ENCODE assay signal across 14 mouse cellular contexts in genomic region chr9:14585702-14586101, GRCm38 (mm10). TPM values are rescaled to one million over a fixed set of nuclear protein-coding genes. Genes with fewer than 3 reads are reported as not detected.
DNase-seq lines count a peak whose midpoint lies in the region; ATAC-seq and TF ChIP-seq lines count a peak whose summit lies in the region.
"Had no signal": no experiment of that assay in that cellular context is flagged by ENCODE, and none has a peak within 500 bp of the region (broad histone marks: within the 10 kb centered on the region; RNA-seq: fewer than 3 reads in every experiment).

No protein-coding gene starts in this region.

- ATAC-seq in lung, embryonic 14.5 days (ENCODE audit: insufficient read depth), result peak; percentile 54; the same call in 1 of the 2 replicates
- peak; percentile 63; the same call in 1 of the 2 replicates for ATAC-seq in embryonic facial prominence, embryonic 13.5 days (ENCODE audit: insufficient number of reproducible peaks, insufficient read depth, low FRiP score, low TSS enrichment, low read depth)

- no peak overlapping the region for H3K27ac ChIP-seq in lung, embryonic 14.5 days (ENCODE audit: low read depth)
- no peak overlapping the region for H3K27ac ChIP-seq in embryonic facial prominence, embryonic 13.5 days
- H3K27ac ChIP-seq in cerebellum, adult 2 months (ENCODE audit: insufficient read depth, low read length), result no peak overlapping the region
- H3K27ac ChIP-seq: heart, adult 2 months; midbrain, embryonic 12.5 days had no signal

- peak; percentile 44 for DNase-seq in lung, embryonic 14.5 days
- no peak for DNase-seq in lung, postnatal 25 days (ENCODE audit: low spot score)
- DNase-seq in R1 (ENCODE audit: low read depth, low spot score) (peak; percentile 43), MN1 (ENCODE audit: low spot score) (no peak)
- no peak for DNase-seq in cerebellum, adult 2 months
- DNase-seq: cerebellum, adult 9-10 months; heart, adult 2 months; kidney, adult 18-20 months; layer of hippocampus, postnatal 36 days; liver; spleen, adult 18-20 months had no signal

- peaks cover 20% of the 10 kb centered on the region for H3K36me3 ChIP-seq in lung, embryonic 14.5 days (ENCODE audit: insufficient read depth)
- peaks cover 42% of the 10 kb centered on the region for H3K36me3 ChIP-seq in embryonic facial prominence, embryonic 13.5 days
- H3K36me3 ChIP-seq in myocyte (ENCODE audit: control insufficient read depth, insufficient read depth), result peaks cover 9% of the 10 kb centered on the region

- H3K4me2 ChIP-seq in lung, embryonic 14.5 days, result no peak overlapping the region
- H3K4me2 ChIP-seq in embryonic facial prominence, embryonic 13.5 days, result no peak overlapping the region
- peak overlapping the region; percentile 62 for H3K4me2 ChIP-seq in myocyte (ENCODE audit: low read depth)
- H3K4me2 ChIP-seq: midbrain, embryonic 12.5 days had no signal

- no peak overlapping the region for H3ac ChIP-seq in myocyte (ENCODE audit: control insufficient read depth, insufficient read length)

- no peak overlapping the region for H3K4me3 ChIP-seq in lung, embryonic 14.5 days (ENCODE audit: low read depth, low read length)
- H3K4me3 ChIP-seq in embryonic facial prominence, embryonic 13.5 days, result no peak overlapping the region
- H3K4me3 ChIP-seq in myocyte, result no peak overlapping the region
- H3K4me3 ChIP-seq in cerebellum, adult 2 months (replicated peaks; ENCODE audit: insufficient read depth, low read depth, low read length), result no peak overlapping the region
- H3K4me3 ChIP-seq: heart, adult 2 months; midbrain, embryonic 12.5 days had no signal

- no peaks in the 10 kb centered on the region for H3K9me3 ChIP-seq in lung, embryonic 14.5 days (ENCODE audit: low read depth, low read length)
- H3K9me3 ChIP-seq in embryonic facial prominence, embryonic 13.5 days, result no peaks in the 10 kb centered on the region
- H3K9me3 ChIP-seq: midbrain, embryonic 12.5 days had no signal

- H3K27me3 ChIP-seq in lung, embryonic 14.5 days (ENCODE audit: insufficient read depth, low read length), result no peaks in the 10 kb centered on the region
- no peaks in the 10 kb centered on the region for H3K27me3 ChIP-seq in embryonic facial prominence, embryonic 13.5 days
- H3K27me3 ChIP-seq in myocyte (ENCODE audit: control insufficient read depth, insufficient read depth, insufficient read length), result no peaks in the 10 kb centered on the region
- no peaks in the 10 kb centered on the region for H3K27me3 ChIP-seq in cerebellum, adult 2 months (ENCODE audit: control insufficient read depth, insufficient read depth, low read length)
- H3K27me3 ChIP-seq: midbrain, embryonic 12.5 days had no signal

- 27% methylated on average over 1 of the region's 1 CpGs for WGBS in lung, embryonic 14.5 days
- WGBS in embryonic facial prominence, embryonic 13.5 days, result 13% methylated on average over 1 of the region's 1 CpGs
- 86% methylated on average over 1 of the region's 1 CpGs for WGBS in cerebellum, adult 2 months

- peaks cover 4% of the 10 kb centered on the region for H3K4me1 ChIP-seq in lung, embryonic 14.5 days (ENCODE audit: insufficient read depth)
- peaks cover 38% of the 10 kb centered on the region for H3K4me1 ChIP-seq in embryonic facial prominence, embryonic 13.5 days
- no peaks in the 10 kb centered on the region for H3K4me1 ChIP-seq in cerebellum, adult 2 months (ENCODE audit: control insufficient read depth, insufficient read depth, low read length)
- H3K4me1 ChIP-seq: midbrain, embryonic 12.5 days had no signal

- TF ChIP-seq CTCF in lung, embryonic 14.5 days (IDR thresholded peaks at IDR 0.05; ENCODE audit: low read depth), result no peak
- no peak for TF ChIP-seq CTCF in cerebellum, adult 2 months (IDR thresholded peaks at IDR 0.05; ENCODE audit: borderline replicate concordance, insufficient read depth, low read depth, low read length)

- TF ChIP-seq POLR2A in myocyte (IDR thresholded peaks at IDR 0.05; ENCODE audit: insufficient read length, low read depth), result no peak
- TF ChIP-seq POLR2A in cerebellum, adult 2 months (IDR thresholded peaks at IDR 0.05; ENCODE audit: borderline replicate concordance, insufficient read depth, low read length), result no peak

- no peak overlapping the region for H3K9ac ChIP-seq in lung, embryonic 14.5 days
- H3K9ac ChIP-seq in embryonic facial prominence, embryonic 13.5 days, result no peak overlapping the region
- H3K9ac ChIP-seq: midbrain, embryonic 12.5 days had no signal

- H3K79me2 ChIP-seq in myocyte (ENCODE audit: control insufficient read depth, insufficient read depth), result peaks cover 55% of the 10 kb centered on the region

TF ChIP-seq in myocyte, 11 proteins besides CTCF, POLR2A, EP300 and RAD21:
- TF ChIP-seq POLR2AphosphoS2 (IDR thresholded peaks at IDR 0.05; ENCODE audit: insufficient read length, low read depth) (no peak), SRF (IDR thresholded peaks at IDR 0.05; ENCODE audit: control insufficient read depth, insufficient read length, low read depth) (no peak), REST (IDR thresholded peaks at IDR 0.05; ENCODE audit: insufficient read depth, insufficient read length) (no peak), TCF3 (IDR thresholded peaks at IDR 0.05; ENCODE audit: insufficient read length, low read depth) (peak; percentile 15), CEBPB (IDR thresholded peaks at IDR 0.05; ENCODE audit: insufficient read depth, poor library complexity, severe bottlenecking) (0 out of 2 replicates have a peak, but pooled peaks have one; percentile 58), E2F4 (IDR thresholded peaks at IDR 0.05; ENCODE audit: insufficient read depth) (no peak), MYOG (IDR thresholded peaks at IDR 0.05; ENCODE audit: control insufficient read depth in 1 of 3, insufficient read depth in 1 of 3, insufficient read length in 2 of 3, low read depth in 2 of 3) (peak in 1 of 3 experiments; percentile 51), TCF12 (IDR thresholded peaks at IDR 0.05; ENCODE audit: insufficient read depth, poor library complexity, severe bottlenecking) (peak; percentile 67), USF1 (IDR thresholded peaks at IDR 0.05; ENCODE audit: low read depth) (no peak)

RNA-seq across cellular contexts. Expression of gene Amotl1, which starts 59.2 kb away (rescaled TPM):
- 26.4 and 29.6 TPM in 2 replicates for polyA plus RNA-seq in lung, embryonic 14.5 days (2014; fragmentation: Nextera tagmentation; extraction: Ambion mirVana)
- polyA plus RNA-seq in embryonic facial prominence, embryonic 13.5 days (2015; fragmentation: Nextera tagmentation; extraction: Ambion mirVana), result 35.4 and 35.5 TPM in 2 replicates
- 37.3 TPM for polyA plus RNA-seq in myocyte (2012; fragmentation: generic; extraction: Trizol)
- polyA plus RNA-seq in cerebellum, adult 2 months (2012; rRNA removed), result 10.1 and 10.3 TPM in 2 replicates

Comparison
In these comparisons a context has a peak if more than half of its experiments do, and no peak if none do; other contexts are left out.
1. DNase-seq: peak in lung, embryonic 14.5 days (single experiment) and R1 (single experiment); none in lung, postnatal 25 days (single experiment), MN1 (single experiment) and cerebellum, adult 2 months (0 of 2).